Mouse (Mus musculus): Measurements from ENCODE around the gene Cdh8.
"Not testable (repeated sequence)": the region's sequence is repeated elsewhere in the genome, so short reads cannot be mapped to it uniquely, and the experiment has no call there.

Cdh8 gene

DNA sequence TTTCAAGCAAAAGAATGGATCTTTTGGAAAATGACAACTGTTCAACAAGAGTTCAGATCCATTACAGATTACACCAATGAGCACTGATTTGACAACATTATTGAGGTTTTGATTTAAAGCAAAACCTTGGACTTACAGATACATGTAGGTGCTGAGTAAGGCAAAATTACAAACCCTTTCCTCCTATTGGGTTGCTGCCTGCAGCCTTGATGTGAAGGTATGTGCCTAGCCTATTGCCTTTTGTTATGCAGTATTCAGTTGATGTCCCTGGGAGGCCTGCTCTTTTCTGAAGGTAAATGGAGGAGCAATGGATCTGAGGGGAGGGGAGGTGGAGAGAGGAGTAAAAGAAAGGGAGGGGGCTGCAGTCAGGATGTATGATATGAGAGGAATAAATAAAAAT lies 135.9 kb downstream of the Cdh8 start:
- no peak for DNase-seq (ENCODE audit: low spot score)

DNA sequence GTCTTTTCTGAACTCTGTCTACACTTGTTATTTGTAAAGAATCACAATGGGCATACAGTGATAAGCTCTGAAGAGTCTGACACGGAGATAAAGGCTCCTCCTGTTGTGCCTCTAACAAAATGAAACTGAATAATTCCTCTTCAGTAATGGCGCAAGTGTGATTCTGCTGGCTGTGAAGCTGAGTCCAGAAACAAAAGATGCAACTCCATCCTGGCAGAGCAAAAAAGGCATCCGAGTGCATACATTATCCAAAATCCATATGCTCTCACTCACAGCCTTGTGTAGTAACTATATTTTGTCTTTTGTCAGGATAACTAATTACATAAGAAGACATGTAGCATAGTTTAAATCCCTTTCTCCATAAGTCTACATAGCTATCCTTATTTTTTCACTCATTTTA lies 149.1 kb downstream of the Cdh8 start:
- no peak for DNase-seq (ENCODE audit: low spot score)

DNA sequence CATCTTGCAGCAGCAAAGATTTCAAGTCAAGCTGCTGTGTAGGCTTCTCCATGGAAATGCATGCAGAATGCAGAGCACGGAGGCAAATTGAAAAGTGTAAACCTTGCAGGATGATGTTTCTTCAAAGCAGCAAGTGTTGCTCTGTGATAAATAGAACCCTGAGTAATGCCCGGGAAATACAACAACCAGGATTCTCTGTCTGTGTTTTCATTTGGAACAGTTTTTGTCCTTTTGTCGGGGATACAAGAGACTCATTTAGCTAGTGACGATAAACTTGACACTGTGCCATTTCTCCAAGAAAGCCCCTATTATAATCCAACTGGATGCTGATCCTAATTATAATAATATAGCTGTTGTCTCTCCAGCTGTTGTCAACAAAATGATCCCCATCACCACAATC lies 181.9 kb downstream of the Cdh8 start:
- no peak for DNase-seq (ENCODE audit: low spot score)

DNA sequence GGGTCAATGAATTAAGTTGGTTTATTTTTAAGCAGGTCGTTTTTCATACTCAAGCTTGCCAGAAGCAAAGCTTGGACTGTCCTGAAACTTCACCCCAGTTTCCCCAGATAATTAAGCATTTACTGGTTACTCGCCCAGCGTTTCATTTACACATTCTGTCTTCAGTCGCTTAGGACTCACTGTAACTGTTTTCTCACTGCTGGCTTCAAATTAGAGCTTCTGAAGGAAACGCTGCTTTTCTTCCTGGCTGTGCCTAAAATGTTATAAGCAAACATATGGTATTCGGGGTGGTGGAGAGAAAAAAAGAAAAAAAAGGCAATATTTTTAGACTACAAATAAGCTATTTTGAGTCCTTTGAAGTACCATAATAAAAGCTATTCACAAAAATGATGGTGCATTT lies 192.6 kb downstream of the Cdh8 start:
- DNase-seq (ENCODE audit: low spot score), result no peak

GRCm38 (mm10) chr8:99205194-99205593 lies 211.1 kb downstream of the Cdh8 start:
- DNase-seq (ENCODE audit: low spot score), result no peak

- DNase-seq (ENCODE audit: low spot score), result no peak
These were observed 225.6 kb downstream of the Cdh8 start for GRCm38 (mm10) chr8:99190643-99191042.

DNA sequence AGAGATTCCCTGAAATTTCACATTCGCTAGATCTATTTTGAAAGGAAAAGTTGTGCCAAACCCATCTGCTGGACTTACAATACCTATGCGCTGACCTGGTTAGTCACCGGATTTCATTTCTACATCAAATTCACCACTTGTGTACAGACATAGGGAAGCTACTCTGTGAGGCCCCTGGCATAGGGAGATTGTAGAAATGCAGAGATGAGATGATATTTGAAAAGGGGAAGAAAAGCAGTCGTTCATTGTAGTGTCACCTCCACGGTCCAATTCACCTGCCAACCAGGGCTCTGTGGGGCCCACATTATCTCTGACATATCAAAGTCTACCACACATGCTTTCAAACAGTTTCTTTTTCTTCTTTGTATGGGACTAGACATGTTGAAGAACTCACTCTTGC lies 229.4 kb downstream of the Cdh8 start:
- no peak for DNase-seq (ENCODE audit: low spot score)

GRCm38 (mm10) chr8:99184186-99184585 lies 232.1 kb downstream of the Cdh8 start:
- DNase-seq (ENCODE audit: low spot score), result no peak

DNA sequence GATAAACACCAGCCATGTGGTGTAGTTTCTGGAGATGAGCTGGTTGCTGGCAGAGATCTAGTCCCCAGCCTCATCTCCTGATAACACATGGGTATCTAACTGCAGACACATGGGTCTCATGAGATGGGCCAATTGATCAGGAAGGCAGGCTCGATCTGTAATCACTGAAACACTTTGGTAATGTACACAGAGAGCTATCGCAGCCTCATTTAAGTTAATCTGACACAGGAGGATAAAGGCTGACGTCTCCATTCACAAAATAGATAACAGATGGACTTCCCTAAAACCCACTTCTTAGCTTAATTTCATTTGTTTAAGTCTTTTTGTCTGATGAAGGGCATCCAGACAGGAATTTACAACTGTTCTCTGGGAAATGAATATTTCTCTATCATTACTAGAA lies 249.3 kb downstream of the Cdh8 start:
- DNase-seq (ENCODE audit: low spot score), result no peak

- DNase-seq (ENCODE audit: low spot score), result no peak
These were observed 254.6 kb downstream of the Cdh8 start for GRCm38 (mm10) chr8:99161633-99162032.

- no peak for DNase-seq (ENCODE audit: low spot score)
These were observed 270.8 kb downstream of the Cdh8 start for GRCm38 (mm10) chr8:99145436-99145835.

GRCm38 (mm10) chr8:99144761-99145160 lies 271.5 kb downstream of the Cdh8 start:
- not testable (repeated sequence) for DNase-seq (ENCODE audit: low spot score)

GRCm38 (mm10) chr8:99098453-99098852 lies 317.8 kb downstream of the Cdh8 start:
- no peak for DNase-seq (ENCODE audit: low spot score)

DNA sequence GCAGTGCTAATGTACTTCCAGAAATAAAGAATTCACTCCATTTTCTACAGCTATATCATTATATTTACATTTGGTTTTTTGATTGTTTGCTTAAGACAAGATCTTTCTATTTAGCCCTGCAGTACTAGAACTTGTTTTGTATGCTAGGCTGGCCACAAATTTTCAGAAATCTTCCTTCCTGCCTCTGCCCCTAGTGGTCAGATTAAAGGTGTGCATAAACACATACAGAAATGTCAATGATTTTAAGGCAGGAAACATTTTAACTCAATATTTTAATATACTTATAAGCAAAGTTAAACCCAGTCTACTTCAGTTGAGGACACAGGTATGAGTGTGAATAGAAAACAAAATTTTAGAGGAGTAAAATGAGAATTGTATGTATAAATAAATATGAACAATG lies 364.9 kb downstream of the Cdh8 start:
- no peak for DNase-seq (ENCODE audit: low spot score)

DNA sequence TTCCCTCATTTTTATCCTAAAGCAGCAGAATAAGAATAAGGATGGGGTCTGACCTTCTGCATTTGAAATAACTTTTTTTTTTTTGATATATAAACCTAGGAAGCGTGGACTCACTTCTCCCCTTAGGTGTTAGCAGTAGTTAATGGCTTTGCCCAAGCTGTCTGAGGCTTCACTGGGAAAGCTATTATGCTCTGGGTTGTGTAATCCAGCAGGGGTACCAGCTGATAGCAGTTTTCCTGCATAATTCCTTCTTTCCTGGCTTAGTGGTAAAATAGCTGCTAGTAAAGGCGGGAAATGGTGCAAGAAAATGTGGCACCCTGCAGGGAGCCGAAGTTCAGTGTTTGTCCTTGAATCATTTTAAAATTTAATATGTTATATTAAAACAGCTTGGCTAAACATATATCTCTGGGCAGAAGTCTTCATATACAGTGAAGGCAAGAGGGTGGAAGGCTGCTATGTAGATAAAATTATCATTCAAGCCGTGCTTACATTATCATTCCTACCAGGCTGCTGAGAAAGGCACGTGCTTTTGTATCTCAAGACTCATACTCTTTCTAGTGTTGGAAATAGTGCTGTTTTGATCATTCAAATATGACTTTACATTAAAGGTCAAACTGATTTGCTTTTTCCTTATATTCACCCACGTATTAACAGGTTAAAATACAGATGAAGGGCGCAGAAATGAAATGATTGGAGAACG lies 367.5 kb downstream of the Cdh8 start:
- DNase-seq (ENCODE audit: low spot score), result no peak

DNA sequence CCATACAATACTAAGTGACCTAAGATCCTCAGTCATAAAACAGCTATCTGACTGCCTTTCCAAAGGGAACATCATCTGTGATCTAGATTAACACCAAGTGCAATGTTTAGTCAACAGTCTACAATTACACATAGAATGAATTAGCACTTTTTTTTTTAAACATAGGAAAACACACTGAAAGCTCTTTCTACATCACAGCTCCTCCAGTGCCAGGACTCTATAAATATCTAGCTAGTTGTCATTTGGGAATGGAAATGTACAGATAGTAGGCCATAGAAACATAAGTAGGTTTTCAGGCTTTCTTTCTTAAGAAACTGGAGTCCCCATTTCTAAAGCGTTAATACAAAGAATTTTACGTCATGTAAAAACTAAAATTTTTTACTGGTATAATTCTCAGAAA lies 375.8 kb downstream of the Cdh8 start:
- DNase-seq (ENCODE audit: low spot score), result no peak

GRCm38 (mm10) chr8:99031060-99031459 lies 385.2 kb downstream of the Cdh8 start:
- DNase-seq (ENCODE audit: low spot score), result no peak

Data from adipocyte (in vitro differentiated cells).